Comparison of ENCODE assay signal across 23 mouse cellular contexts in the genomic region with DNA sequence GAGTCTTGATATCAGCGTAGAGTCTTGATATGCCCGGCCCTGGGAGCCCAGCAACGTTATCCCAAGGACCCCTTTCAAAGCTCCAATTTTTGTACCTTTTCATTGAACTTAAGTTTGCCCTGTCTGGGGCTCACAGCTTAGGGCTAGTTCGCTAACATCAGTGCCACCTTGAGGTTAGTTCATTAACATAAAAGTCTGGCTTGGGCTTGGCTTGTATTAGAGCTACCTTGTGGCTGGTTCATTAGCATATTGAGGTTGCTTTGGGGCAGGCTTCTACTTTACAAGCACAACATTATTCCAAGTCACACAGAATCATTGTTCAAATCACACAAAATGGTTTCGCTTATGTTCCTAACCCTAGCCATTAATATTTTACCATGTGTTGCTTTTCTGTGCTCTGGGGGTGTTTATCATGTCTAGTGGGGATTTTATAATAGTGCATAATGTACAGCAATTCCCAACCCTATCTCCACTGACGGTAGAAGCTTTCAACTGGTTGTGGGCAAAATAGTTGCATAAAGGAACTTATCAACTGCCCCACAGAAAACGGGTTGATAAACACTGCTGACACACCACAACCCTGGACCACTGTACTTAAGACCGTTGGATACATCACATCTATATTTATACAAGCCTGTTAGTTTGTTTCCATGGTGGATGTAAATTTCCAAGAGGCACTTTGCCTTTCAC. TPM values are rescaled to one million over a fixed set of nuclear protein-coding genes. Genes with fewer than 3 reads are reported as not detected.
DNase-seq lines count a peak whose midpoint lies in the region; ATAC-seq lines count a peak whose summit lies in the region.
"Had no signal": no experiment of that assay in that cellular context is flagged by ENCODE, and none has a peak within 500 bp of the region (broad histone marks: within the 10 kb centered on the region; RNA-seq: fewer than 3 reads in every experiment).

No protein-coding gene starts in this region.

- ATAC-seq in midbrain, embryonic 11.5 days (ENCODE audit: low FRiP score): no peak
- ATAC-seq in megakaryocyte progenitor cell, adult 5-6 weeks (replicated peaks; ENCODE audit: poor library complexity): peak; percentile 62
- no peak for ATAC-seq in hindbrain, embryonic 11.5 days (ENCODE audit: low FRiP score)
- ATAC-seq: forebrain, embryonic 14.5 days; forebrain, embryonic 16.5 days had no signal

- H3K36me3 ChIP-seq in midbrain, embryonic 11.5 days (ENCODE audit: control insufficient read depth, insufficient read depth, low read length): no peaks in the 10 kb centered on the region
- no peaks in the 10 kb centered on the region for H3K36me3 ChIP-seq in midbrain, embryonic 10.5 days
- no peaks in the 10 kb centered on the region for H3K36me3 ChIP-seq in hindbrain, embryonic 11.5 days (ENCODE audit: control insufficient read depth, insufficient read depth, low read length)
- H3K36me3 ChIP-seq: embryonic facial prominence, embryonic 13.5 days; embryonic facial prominence, embryonic 15.5 days; forebrain, embryonic 10.5 days; forebrain, embryonic 12.5 days had no signal

- H3K4me3 ChIP-seq in midbrain, embryonic 11.5 days (ENCODE audit: low read depth, low read length): no peak overlapping the region
- H3K4me3 ChIP-seq in midbrain, embryonic 10.5 days: no peak overlapping the region
- no peak overlapping the region for H3K4me3 ChIP-seq in hindbrain, embryonic 11.5 days (ENCODE audit: low read depth, low read length)
- H3K4me3 ChIP-seq: embryonic facial prominence, embryonic 13.5 days; embryonic facial prominence, embryonic 15.5 days; erythroblast, embryonic 14.5 days; forebrain, embryonic 10.5 days; forebrain, embryonic 12.5 days had no signal

- H3K4me2 ChIP-seq in midbrain, embryonic 11.5 days: no peak overlapping the region
- no peak overlapping the region for H3K4me2 ChIP-seq in hindbrain, embryonic 11.5 days (replicated peaks; ENCODE audit: low read depth, low read length)
- H3K4me2 ChIP-seq: embryonic facial prominence, embryonic 13.5 days; embryonic facial prominence, embryonic 15.5 days; forebrain, embryonic 12.5 days had no signal

- no peak overlapping the region for H3K9ac ChIP-seq in midbrain, embryonic 11.5 days (ENCODE audit: low read length)
- no peak overlapping the region for H3K9ac ChIP-seq in hindbrain, embryonic 11.5 days (ENCODE audit: low read depth, low read length)
- H3K9ac ChIP-seq: embryonic facial prominence, embryonic 13.5 days; embryonic facial prominence, embryonic 15.5 days; forebrain, embryonic 12.5 days had no signal

- DNase-seq in midbrain, embryonic 11.5 days (ENCODE audit: low spot score, missing footprints): peak; percentile 49
- no peak for DNase-seq in midbrain, embryonic 10.5 days (ENCODE audit: low spot score)
- DNase-seq in cerebellum, postnatal 4 days (ENCODE audit: low spot score in 2 of 2): no peak
- DNase-seq in hindbrain, embryonic 11.5 days (ENCODE audit: low spot score): no peak
- DNase-seq: adrenal gland, adult 2 months; adrenal gland, postnatal 10 days; adrenal gland, postnatal 25 days; cerebellum, adult 11 months; cerebellum, adult 18-20 months; cerebellum, adult 8-10 months; cerebellum, adult 9-11 months; cerebellum, postnatal 14 days; cerebellum, postnatal 36 days; embryo, embryonic 11 days had no signal

- WGBS in midbrain, embryonic 11.5 days: 86% methylated on average over 8 of the region's 8 CpGs
- WGBS in midbrain, embryonic 10.5 days: 90% methylated on average over 8 of the region's 8 CpGs
- 92% methylated on average over 8 of the region's 8 CpGs for WGBS in hindbrain, embryonic 11.5 days

- H3K27ac ChIP-seq in midbrain, embryonic 11.5 days (ENCODE audit: low read depth, low read length): no peak overlapping the region
- no peak overlapping the region for H3K27ac ChIP-seq in midbrain, embryonic 10.5 days (replicated peaks)
- no peak overlapping the region for H3K27ac ChIP-seq in hindbrain, embryonic 11.5 days (ENCODE audit: low read depth, low read length)
- H3K27ac ChIP-seq: embryonic facial prominence, embryonic 13.5 days; embryonic facial prominence, embryonic 15.5 days; forebrain, embryonic 10.5 days; forebrain, embryonic 12.5 days had no signal

- H3K9me3 ChIP-seq in midbrain, embryonic 11.5 days (ENCODE audit: control insufficient read depth, low read length): no peaks in the 10 kb centered on the region
- no peaks in the 10 kb centered on the region; the same call in 1 of the 2 replicates for H3K9me3 ChIP-seq in midbrain, embryonic 10.5 days (replicated peaks)
- H3K9me3 ChIP-seq in hindbrain, embryonic 11.5 days (ENCODE audit: control insufficient read depth, low read length): no peaks in the 10 kb centered on the region
- H3K9me3 ChIP-seq: embryonic facial prominence, embryonic 13.5 days; embryonic facial prominence, embryonic 15.5 days; forebrain, embryonic 10.5 days; forebrain, embryonic 12.5 days had no signal

- H3K27me3 ChIP-seq in midbrain, embryonic 11.5 days (ENCODE audit: control insufficient read depth, insufficient read depth, low read length): no peaks in the 10 kb centered on the region
- H3K27me3 ChIP-seq in midbrain, embryonic 10.5 days (ENCODE audit: low read depth, poor library complexity, severe bottlenecking): no peaks in the 10 kb centered on the region
- no peaks in the 10 kb centered on the region for H3K27me3 ChIP-seq in hindbrain, embryonic 11.5 days (ENCODE audit: control insufficient read depth, insufficient read depth, low read length)
- H3K27me3 ChIP-seq: embryonic facial prominence, embryonic 13.5 days; embryonic facial prominence, embryonic 15.5 days; forebrain, embryonic 12.5 days had no signal

- H3K4me1 ChIP-seq in midbrain, embryonic 11.5 days (ENCODE audit: control insufficient read depth, insufficient read depth, low read length): no peaks in the 10 kb centered on the region
- H3K4me1 ChIP-seq in midbrain, embryonic 10.5 days: peaks cover 4% of the 10 kb centered on the region; the same call in 1 of the 2 replicates
- no peaks in the 10 kb centered on the region for H3K4me1 ChIP-seq in hindbrain, embryonic 11.5 days (replicated peaks; ENCODE audit: control insufficient read depth, insufficient read depth, low read length)

RNA-seq across cellular contexts. Expression of gene Dact1, which starts 33.6 kb away (rescaled TPM):
- 10.0 and 13.3 TPM in 2 replicates for polyA plus RNA-seq in midbrain, embryonic 11.5 days (2014; fragmentation: Nextera tagmentation; extraction: Ambion mirVana)
- 7.2 and 9.0 TPM in 2 replicates for polyA plus RNA-seq in midbrain, embryonic 10.5 days (2016; fragmentation: Nextera tagmentation; extraction: Ambion mirVana)
- total RNA-seq in megakaryocyte progenitor cell, adult 5-6 weeks (2015): 0.05 and 0.20 TPM in 2 replicates
- 0.21 and 0.30 TPM in 2 replicates for total RNA-seq in megakaryocyte progenitor cell, adult 5-6 weeks (2017)
- polyA plus RNA-seq in hindbrain, embryonic 11.5 days (2014; fragmentation: Nextera tagmentation; extraction: Ambion mirVana): 15.3 and 17.5 TPM in 2 replicates
- total RNA-seq: MEL had no signal
- polyA plus RNA-seq: erythroblast, embryonic 14.5 days had no signal
